Mouse (Mus musculus) gastrocnemius, adult 2 months (tissue): ENCODE measurements around the gene Dnajb8. TPM values are rescaled to one million over a fixed set of nuclear protein-coding genes. Genes with fewer than 3 reads are reported as not detected.

Experiments
- DNase-seq: peaks from one replicate; pipeline ENCODE4 v3.0.0; 2022
- H3K27ac ChIP-seq: fragments of 200-600 bp; 2 replicates; pipeline ENCODE4 v1.8.1; 2022; ENCODE audit warnings: mild to moderate bottlenecking
- H3K4me3 ChIP-seq: fragments of 200-600 bp; 2 replicates; pipeline ENCODE4 v1.8.1; 2022; ENCODE audit warnings: mild to moderate bottlenecking, moderate library complexity
- CTCF ChIP-seq: fragments of 200-600 bp; IDR thresholded peaks from 2 replicates; pipeline ENCODE4 v1.8.1; 2022; ENCODE audit warnings: antibody characterized with exemption, mild to moderate bottlenecking, moderate library complexity
- intact Hi-C: fragments of 180-260 bp; cut with DNase I; formaldehyde crosslinking; loops from one replicate; pipeline ENCODE4 v1.15.1; 2025
- total RNA-seq, 2 experiments: library from RNA; stranded (reverse); gene quantifications; 2 replicates each; pipeline ENCODE4 v1.2.3; 2021

Gene Dnajb8
- total RNA-seq, 2 experiments from 2014 or later = not detected

- Histone ChIP-seq H3K4me3 (no peak overlapping the region), H3K27ac (no peak overlapping the region)
- TF ChIP-seq CTCF = no peak
- intact Hi-C loops = no loop called here
- DNase-seq = no peak
These were observed 29.9 kb downstream of the Dnajb8 start for GRCm38 (mm10) chr6:88251798-88252478.

GRCm38 (mm10) chr6:88254082-88254481 is 32.0 kb downstream of the Dnajb8 start:
- no peak overlapping the region for H3K4me3 ChIP-seq
- TF ChIP-seq CTCF = no peak
- intact Hi-C loops = no loop called here
- no peak overlapping the region for H3K27ac ChIP-seq
- no peak for DNase-seq

GRCm38 (mm10) chr6:88255435-88255834 is 33.4 kb downstream of the Dnajb8 start:
- TF ChIP-seq CTCF = no peak
- intact Hi-C loops = no loop called here
- no peak overlapping the region for H3K27ac ChIP-seq
- no peak for DNase-seq
- H3K4me3 ChIP-seq = no peak overlapping the region

GRCm38 (mm10) chr6:88259621-88260020 is 37.6 kb downstream of the Dnajb8 start:
- TF ChIP-seq CTCF = no peak
- no peak for DNase-seq
- Histone ChIP-seq H3K27ac (no peak overlapping the region), H3K4me3 (no peak overlapping the region)
- intact Hi-C loops = no loop called here

- intact Hi-C loops = no loop called here
- TF ChIP-seq CTCF = no peak
- Histone ChIP-seq H3K27ac (no peak overlapping the region), H3K4me3 (no peak overlapping the region)
- DNase-seq = no peak
These were observed 38.6 kb downstream of the Dnajb8 start for GRCm38 (mm10) chr6:88260645-88261044.

GRCm38 (mm10) chr6:88262160-88262559 is 40.1 kb downstream of the Dnajb8 start:
- no peak for DNase-seq
- intact Hi-C loops = no loop called here
- TF ChIP-seq CTCF = no peak
- no peak overlapping the region for H3K27ac ChIP-seq
- no peak overlapping the region for H3K4me3 ChIP-seq

GRCm38 (mm10) chr6:88265355-88265754 is 43.3 kb downstream of the Dnajb8 start:
- no peak for DNase-seq
- H3K4me3 ChIP-seq = no peak overlapping the region
- intact Hi-C loops = no loop called here
- no peak for TF ChIP-seq CTCF
- H3K27ac ChIP-seq = no peak overlapping the region

GRCm38 (mm10) chr6:88266055-88266454 is 44.0 kb downstream of the Dnajb8 start:
- Histone ChIP-seq H3K27ac (no peak overlapping the region), H3K4me3 (no peak overlapping the region)
- intact Hi-C loops = no loop called here
- TF ChIP-seq CTCF = no peak
- DNase-seq = no peak

GRCm38 (mm10) chr6:88267068-88267467 is 45.0 kb downstream of the Dnajb8 start:
- DNase-seq = no peak
- intact Hi-C loops = no loop called here
- TF ChIP-seq CTCF = no peak
- no peak overlapping the region for H3K27ac ChIP-seq
- no peak overlapping the region for H3K4me3 ChIP-seq

GRCm38 (mm10) chr6:88267970-88268369 is 45.9 kb downstream of the Dnajb8 start:
- H3K4me3 ChIP-seq = no peak overlapping the region
- intact Hi-C loops = no loop called here
- H3K27ac ChIP-seq = no peak overlapping the region
- TF ChIP-seq CTCF = no peak
- DNase-seq = no peak

- no peak overlapping the region for H3K4me3 ChIP-seq
- H3K27ac ChIP-seq = no peak overlapping the region
- intact Hi-C loops = no loop called here
- no peak for TF ChIP-seq CTCF
- peak; percentile 1 for DNase-seq
These were observed 52.6 kb downstream of the Dnajb8 start for GRCm38 (mm10) chr6:88274623-88275022.

GRCm38 (mm10) chr6:88276221-88276620 is 54.2 kb downstream of the Dnajb8 start:
- no peak for TF ChIP-seq CTCF
- intact Hi-C loops = no loop called here
- no peak overlapping the region for H3K27ac ChIP-seq
- no peak for DNase-seq
- no peak overlapping the region for H3K4me3 ChIP-seq

- H3K4me3 ChIP-seq = no peak overlapping the region
- intact Hi-C loops = no loop called here
- DNase-seq = peak; percentile 3
- no peak overlapping the region for H3K27ac ChIP-seq
- TF ChIP-seq CTCF = no peak
These were observed 55.2 kb downstream of the Dnajb8 start for GRCm38 (mm10) chr6:88277242-88277641.

- DNase-seq = peak; percentile 12
- TF ChIP-seq CTCF = no peak
- intact Hi-C loops = no loop called here
- H3K27ac ChIP-seq = no peak overlapping the region
- no peak overlapping the region for H3K4me3 ChIP-seq
These were observed 56.1 kb downstream of the Dnajb8 start for GRCm38 (mm10) chr6:88278141-88278540.
